Mouse (Mus musculus) thymus, postnatal 4 days (tissue): ENCODE measurements at regions not wholly inside any gene's neighbourhood (a gene's known extent, or its start where the extent isn't known, plus 50 kb on each side); places are given as distances from the start of the nearest gene placed in this dataset.

ENCODE experiments used
- DNase-seq: peaks from one replicate; pipeline ENCODE4 v3.0.0; 2021

DNA sequence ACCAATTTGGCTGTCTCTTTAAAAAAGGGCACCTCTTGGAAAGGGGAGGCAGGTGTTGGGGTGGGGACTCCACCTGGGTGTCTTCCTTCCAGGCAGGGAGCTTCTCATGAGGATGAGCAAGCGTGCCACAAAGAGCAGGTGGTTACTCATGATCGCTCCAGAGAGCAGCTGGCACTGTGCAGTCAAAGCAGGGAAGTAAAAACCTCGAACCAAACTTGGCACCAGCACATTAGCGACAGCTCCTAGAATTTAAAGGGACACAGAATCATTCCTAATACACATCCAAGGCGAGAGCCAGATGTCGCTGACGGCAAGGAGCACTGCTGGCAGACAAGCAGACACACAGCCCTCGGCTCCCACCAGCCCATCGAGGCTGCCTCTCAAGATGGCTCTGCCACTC, 70.4 kb downstream of the Irx5 start:
- no peak for DNase-seq

DNA sequence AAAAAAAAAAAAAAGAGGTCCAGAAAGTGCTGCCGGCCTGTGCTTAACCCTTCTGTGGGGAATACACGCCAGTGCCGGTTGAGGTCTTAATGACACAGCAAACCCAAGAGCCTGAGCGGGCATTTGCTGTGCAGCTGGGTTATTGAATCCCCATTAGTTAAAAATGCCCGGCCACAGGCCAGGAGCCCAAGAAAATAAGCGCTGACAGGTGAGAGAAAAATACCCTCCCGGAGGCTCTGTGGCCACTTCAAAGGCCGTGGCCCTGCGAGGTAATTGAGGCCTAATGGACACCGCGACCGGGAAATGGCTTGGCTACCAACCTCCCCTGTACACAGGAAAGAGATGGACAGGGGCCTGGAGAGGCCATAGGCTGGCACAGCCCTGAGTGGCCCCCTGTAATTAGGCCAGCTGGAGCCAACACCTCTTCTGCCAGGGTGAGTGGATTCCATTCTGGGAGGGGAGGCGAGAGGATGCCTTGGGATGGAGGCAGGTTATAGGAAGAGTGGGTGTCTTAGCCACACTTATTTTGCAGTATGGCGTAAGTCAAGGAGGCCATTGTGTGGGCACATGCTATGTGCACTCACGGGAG, 79.7 kb downstream of the Irx5 start:
- DNase-seq, result no peak

DNA sequence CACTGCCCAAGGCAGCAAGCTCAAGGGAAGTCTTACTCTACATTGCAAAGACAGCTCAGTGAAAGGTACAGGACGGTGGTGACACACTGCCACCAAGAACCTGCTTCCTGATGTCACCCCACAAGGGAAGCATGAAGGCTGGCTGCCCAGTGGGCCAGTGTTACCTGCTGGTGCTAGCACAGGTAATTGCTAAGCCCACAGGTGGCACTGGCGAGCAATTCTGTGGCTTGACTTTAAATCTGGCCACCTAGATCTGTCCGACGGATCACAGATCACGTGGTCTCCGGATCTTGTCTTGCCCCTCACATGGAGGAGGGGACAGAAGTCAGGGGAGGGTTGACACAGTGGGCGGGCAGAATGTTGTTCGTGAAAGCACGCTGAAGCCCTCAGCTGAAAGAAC, 80.9 kb downstream of the Irx5 start:
- peak; percentile 23 for DNase-seq

DNA sequence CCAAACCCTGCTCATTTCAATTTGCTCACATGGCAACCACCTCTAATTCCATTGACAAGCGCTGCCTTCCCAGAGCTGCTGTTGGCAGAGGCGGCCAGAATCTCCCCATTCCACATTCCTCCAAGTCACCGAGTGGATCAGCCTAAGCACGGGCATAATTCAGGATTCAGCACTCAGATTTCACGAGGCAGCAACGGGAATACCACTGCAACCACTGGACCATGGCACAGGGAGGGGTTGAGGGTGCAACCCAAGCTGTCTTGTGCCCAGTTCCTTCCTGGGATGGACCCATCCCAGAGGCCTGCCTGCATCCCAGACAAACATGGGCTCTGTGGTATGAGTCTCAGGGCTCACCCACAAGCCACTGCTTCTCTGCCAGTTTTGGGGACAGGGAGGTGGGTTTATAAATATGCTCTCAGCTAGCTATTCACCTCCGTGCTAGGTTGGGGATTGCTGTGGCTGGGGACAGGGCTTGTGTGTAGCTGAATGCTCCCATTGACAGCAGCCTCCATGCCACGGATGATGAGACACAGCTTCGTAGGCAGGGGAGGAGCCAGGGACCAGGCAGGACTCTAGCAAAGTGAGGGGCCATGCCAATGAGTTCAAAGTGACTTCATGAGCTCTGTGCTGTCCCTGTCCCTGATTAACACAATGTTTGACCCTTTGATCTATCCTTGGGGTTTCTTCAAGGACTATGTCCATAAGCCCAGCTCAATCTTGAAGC, 82.5 kb downstream of the Irx5 start:
- no peak for DNase-seq

DNA sequence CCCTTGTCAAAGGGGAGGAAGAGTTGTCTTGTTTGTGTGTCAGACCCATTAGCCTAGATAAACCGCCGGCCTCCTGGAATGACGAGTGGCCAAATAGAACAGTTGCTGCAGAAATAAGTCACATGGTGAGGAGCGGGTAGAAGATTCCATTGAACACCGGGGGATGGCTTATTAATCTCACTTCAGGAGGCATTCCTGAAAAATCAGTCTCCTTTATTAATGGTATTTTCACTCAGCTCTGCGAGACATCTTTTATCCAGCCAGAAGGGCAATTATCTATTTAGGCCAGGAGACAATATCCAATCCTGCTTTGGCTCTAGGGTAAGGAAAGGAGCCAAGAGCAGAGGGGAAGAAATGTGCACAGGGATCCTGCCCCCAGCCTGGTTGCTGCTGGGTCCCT, 84.7 kb downstream of the Irx5 start:
- no peak for DNase-seq

DNA sequence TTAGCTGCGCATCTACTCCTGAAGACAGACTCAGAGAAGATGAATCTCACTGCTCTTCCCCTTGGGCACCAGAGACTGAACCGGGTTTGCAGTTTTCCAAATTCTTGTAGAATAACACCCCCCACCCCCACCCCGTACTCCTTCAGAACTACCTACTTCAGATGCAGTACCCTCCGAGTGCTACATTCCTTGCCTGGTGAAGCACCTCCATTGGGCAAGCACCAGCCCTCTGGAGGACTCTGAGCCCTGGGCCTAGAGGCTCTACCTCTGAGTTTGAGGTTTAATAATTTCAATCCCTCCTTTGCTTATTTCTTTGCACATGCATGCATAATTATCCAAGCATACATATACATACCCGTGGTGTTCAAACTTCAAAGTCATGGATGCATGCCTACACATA, 101.9 kb downstream of the Irx5 start:
- no peak for DNase-seq

DNA sequence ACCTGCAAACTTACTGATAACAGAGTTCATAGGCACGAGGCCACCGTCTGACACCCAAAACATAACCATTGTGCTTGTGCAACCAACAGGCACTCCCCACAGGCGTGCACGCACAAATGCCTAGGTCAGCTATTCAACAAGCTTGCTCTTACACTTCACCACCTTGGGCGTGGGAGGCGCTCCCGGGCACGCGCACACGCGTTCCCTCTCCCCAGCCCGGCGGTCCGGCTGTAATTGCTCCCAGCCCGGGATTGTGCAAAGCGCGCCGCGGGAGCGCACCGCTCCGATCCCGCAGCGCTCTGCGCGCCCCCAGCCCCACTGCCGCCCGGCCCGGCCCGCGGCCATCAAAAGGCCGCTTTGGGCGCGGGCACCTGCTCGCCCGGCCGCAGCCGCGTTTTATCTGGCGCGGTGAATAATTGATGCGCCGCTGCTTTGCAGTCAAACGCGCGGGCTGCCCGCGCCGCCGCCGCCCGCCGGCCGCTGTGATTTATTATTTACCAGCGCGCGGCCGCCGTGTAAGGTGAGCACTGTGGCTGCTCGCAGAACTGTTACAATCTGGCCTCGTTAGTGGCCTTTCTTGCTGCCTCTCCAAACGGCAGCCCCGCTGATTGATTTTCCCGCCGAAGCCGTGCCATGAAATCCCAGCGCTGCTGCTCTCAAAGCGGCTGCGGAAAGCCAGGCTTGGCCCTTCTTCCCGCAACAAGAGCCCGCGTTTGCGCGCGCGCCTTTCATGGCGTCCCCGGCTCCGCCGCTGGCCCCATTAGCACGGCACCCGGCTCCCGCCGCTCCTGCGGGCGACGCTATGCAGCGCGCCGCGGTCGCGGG, 102.9 kb downstream of the Irx5 start:
- DNase-seq, result peak; percentile 13

DNA sequence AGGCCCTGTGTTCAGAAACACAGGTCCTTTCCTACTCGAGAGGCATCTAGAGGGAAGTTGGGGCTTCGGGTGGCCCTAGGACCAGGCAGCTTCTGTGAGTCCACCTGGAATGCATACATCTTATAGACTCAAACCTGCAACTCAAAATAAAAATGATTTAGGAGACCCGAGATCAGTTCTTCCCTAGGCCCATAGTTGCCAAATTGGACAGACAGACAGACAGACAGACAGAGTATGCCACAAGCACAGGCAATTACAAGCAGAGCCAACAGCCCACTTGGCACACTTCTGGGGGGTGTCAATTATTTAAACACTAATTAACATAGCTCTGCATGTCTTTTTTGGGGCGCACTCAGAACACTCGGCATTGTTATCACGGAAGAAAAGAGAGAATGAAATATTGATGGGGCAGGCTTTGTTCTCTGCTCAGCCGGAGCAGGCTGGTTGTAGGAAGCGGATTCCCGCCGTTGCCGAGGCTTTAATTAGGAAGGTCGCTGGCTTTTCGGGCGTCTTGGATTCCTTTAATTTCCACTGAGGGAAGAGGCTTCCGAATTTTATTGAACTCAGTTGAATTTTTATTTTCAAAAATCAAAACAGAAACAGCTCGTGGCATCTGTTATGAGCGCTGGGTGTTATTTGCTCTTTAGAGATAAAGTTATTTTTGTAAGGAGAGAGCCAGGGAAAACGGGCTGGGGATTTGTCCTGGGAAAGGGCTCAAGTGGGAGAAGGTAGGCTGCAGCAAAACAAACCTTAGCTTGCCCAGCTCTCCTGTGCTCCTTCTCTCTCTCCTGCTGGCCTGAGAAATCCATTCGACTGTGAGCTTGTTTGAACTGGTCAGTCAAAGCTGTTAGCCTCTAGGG, 111.9 kb downstream of the Irx5 start:
- DNase-seq, result no peak

DNA sequence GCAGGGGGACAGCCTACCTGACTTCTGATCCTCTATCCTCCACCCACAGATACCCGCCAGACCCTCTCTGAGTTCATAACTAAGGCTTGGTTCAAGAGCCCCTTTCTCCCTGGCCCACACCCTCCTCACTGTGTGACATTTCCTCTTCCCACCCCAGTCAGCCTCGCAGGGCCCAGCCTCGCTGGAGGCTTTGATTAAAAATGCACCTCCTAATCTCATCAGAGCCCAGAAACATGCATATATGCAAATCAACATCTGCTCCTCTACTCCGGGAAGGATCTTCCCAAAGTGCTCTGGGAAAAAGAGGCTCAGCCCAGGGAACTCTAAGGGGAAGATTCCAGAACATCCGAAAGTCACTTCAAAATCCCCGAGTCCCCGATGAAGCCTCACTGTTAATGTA, 114.8 kb downstream of the Irx5 start:
- no peak for DNase-seq

DNA sequence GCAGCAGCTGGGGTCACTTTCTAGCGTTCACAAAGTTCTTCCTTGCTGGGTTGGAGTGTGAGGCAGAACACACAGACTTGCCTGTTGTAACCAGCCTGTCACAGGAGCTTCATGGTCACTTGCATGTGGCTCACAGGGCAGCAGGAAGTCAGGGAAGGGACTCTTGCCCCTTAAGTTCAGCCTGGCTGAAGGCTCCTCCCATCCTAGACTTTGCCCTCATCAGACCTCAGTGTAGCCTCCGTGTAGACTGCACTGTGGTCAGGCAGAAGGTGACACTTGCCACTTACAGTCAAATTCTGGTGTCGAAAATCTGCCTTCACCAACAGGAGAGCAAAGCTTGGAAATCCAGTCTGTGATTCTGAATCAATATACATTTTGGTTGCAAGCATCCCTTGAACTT, 115.4 kb downstream of the Irx5 start:
- DNase-seq, result no peak

DNA sequence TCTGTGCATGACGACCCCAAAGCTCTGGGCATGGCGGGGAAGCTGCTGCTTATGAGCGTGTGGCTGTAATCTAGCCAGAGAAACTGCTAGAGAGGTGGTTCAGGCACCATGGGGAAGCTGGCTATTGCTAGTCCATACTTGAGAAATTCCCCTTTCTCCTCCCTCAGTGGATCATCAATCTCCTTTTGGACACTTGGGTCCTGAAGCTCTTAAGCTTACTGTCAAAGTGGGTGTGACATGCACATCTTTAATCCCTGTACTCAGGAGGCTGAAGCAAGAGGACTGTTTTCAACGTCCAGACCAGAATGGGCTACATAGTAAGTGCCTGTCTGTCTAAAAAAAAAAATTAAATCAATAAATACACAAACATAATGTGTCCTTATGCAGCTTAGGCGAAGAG, 125.0 kb downstream of the Irx5 start:
- no peak for DNase-seq

DNA sequence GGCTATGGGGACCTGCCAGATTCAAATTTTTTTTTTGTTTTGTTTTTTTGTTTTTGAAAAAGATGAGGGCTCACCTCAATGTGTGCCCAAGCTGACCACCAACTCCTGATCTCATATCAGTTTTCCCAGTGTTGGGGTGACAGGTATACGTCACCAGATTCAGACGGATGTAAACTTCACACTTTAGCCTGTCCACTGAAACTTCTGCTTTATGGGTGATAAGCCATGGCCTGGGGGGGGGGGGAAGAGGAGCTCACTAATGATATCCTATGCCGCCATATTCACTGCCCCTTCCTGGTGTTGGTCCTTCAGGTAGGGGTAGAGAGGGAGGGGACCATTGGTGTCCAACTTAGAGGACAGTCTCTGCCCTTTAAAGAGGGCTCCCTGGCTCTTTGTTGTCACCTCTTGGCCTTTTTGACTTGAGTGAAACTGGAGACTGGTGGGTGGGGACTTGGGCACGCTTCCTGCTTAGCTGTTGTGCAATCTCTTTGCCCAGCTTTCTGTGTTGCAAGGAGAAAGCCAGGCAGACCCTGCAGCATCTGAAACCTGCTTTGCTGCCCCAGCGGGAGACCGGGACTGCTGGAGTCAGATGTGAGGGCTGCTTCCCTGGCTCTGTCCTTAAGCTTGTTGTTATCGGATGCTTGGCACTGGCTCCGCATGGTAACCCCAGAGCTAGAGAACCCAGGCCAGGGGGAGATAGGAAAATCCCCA, 125.8 kb downstream of the Irx5 start:
- no peak for DNase-seq

DNA sequence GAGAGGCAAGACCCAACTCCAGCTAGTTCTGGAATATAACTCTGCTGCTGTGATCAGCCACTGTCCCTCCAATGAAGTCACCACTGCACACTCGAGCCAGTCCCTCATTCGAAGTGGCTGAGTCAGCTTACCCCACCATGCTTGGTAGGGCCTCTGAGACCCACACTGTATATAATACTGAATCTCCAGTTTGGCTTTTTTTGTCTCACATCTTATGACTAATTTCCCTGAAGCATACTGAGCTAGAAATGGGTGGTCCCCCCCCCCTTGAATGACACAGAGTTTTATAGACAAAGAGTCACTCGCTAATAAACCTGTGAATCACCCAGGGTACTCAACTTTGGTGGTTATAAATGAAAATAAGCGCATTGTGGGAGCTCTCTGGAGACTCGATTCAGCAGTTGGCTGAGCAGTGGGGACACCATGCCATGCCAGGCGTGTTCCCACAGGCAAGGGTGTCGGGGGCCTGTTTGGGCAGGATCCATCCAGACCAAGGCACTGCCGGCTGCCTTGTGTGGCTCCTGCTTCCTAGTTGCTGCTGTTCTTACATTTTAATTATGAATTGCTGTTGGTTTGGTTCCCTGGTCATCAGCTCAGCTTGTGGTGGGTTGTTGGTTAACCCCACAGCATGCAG, 131.2 kb downstream of the Irx5 start:
- DNase-seq, result no peak

DNA sequence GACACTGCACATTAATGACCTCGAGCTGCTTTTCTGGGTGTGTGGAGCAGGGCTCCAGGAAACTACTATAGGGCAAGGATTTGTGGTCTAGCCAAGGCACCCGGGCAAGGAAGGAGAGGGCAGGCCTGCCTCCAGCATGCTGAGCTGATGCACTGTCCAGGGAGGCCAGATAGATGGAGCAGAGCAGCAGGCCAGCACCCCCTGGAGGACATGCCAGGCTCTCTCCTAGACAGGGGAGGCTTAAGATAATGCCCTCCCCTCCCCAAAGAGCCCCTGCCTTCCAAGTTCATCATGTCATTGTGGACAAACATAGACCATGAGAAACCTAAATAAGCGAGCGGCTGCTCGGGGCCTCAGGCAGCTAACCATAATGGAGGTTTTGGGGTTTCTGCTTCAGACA, 134.1 kb downstream of the Irx5 start:
- DNase-seq, result no peak

DNA sequence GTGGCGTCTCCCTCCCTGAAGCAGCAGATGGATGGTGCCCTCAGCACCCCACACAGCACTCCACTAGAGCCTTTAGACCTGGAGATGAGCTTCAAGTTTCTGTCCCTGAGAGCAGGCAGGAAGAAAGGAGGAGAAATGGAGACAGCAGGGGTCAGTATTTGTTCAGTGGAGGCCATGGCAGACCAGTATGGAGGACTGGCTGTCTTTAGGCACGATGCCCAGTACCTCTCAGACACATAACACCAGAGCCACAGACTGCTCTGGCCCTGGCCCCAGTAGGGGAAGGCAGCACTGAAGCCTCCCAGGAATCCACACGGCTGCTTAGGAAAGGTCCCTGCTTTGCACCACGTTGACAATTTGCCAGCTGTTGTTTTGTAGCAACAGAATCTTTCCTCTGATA, 136.0 kb downstream of the Irx5 start:
- DNase-seq, result no peak

DNA sequence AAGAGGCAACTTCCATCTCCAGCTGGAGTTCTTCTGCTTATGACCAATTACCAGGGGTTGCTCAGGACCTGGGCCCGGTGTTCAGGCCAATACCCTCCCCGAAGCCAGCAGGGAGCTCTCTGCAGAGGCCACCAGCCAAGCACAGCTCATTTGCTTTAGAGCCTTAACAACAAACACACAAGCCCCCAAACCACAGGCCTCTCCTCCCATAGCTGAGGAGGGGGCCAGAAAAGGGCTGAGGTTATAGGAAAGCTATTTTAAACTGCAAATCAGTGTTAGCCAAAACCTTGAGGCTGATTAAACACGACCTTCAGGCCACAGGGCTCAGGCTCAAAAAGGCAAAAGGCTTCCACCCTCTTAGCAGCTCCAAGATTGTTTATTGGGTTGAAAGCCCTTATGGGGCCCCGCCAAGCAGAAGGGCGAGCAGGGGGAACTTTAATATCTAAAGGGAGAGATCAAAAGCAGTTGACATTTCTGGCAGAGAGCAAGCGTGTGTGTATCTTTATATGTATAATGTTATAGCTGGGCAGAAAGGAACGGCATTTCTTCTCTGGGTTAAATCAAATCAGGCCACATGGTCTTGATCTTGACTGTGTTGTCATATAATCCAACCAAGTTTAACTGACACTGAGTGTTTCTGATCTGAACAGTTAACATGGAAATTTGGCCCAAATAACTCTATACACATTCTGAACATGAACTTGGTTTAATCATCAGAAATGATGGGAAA, 148.3 kb downstream of the Irx5 start:
- no peak for DNase-seq

DNA sequence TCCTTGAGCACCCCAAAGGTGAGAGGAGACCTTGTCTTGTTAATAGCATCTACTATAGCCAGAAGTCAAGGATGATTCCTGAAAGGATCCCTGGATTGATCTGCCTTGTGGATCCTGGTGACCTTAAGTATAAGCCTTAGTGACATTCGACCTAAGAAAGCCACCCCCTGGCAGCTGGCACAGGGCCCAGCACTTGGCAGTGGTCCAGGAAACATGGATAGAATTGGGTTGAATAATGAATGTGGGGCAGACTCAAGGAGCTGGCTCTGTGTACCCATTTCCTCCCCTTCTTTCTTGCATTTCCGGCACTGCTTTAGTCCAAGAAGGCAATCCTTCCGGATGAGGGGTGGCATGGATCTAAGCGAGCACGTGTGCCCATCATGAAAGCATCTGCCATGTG, 149.0 kb downstream of the Irx5 start:
- DNase-seq, result peak; percentile 39

DNA sequence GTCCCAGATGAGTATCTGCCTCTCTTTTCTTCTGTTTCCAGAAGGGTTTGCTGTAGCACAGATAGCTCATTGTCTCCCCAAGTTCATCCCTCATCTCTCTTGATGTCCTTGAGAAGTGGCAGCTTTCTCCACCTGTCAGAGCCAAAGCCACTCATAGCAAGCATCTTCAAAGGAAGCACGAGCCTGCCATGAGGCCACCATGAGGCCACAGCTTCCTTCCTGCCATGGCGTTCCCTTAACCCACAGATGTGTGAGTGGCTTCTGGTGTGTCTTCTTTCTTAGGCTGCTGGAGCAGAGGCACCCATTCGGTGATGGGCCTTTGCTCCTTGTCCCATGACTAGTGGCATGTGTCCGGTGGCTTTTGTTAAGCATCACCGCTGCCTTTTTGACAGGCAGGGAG, 149.5 kb downstream of the Irx5 start:
- peak; percentile 63 for DNase-seq

DNA sequence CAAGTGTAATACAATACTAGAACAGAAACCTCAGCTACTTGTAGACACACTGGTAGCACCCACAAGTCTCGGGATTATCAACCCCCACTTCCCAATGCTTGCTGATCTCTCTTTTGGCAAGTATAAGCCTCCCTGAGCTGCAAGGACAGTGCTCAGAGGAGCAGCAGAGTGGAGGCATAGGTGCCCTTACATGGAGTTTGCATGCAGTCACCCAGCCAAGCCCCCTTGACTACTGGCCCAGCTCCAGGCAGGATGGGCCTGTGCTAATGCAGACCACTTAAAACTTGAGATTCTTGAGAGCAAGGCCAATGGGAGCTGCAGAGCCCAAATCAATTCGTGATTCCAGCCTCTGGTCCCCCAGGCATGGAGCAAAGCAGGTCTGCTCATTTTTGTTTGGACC, 158.0 kb downstream of the Irx5 start:
- DNase-seq, result no peak

DNA sequence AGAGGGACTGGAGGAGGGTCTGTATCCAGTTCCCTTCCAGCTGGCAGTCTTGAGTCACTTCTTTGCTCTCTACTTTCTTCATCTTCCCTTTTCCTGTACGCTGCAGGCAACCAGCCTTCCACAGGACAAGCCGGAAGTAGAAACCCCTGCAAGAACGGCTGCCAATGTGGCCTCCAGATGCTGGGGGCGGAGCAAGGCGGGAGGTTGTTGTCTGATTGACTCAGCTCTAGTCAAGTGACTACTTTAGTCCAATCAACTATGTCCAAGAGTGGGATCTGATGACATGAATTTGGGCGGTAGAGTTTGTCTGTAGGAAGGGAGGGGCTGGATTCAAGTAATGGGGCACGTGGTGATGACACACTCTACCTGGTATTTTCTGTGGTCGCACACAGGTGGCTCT, 156.1 kb upstream of the Irx6 start:
- DNase-seq, result no peak

DNA sequence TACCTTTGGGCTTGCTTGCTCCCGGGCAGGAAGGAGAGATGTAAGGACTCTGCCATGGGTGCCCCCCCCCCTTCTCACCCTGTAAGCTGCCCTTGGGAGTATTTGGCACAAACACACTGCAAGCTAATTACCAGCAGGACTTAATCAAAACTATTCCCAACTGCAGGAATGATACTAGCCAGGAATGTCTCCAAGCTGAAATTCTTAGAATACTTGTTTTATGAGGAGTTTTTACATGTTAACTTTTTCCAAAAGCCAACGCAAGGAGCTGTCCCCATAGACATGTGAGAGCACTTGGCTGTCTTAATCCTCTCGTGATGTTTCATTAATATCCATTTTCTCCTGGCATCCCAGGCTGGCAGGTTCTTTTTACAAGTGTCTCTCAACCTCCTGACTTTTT, 155.6 kb upstream of the Irx6 start:
- no peak for DNase-seq
